Mouse (Mus musculus) liver, embryonic 11.5 days (tissue): Measurements from ENCODE around the gene Cstad. TPM values are rescaled to one million over a fixed set of nuclear protein-coding genes. Genes with fewer than 3 reads are reported as not detected.

Experiments used
- ATAC-seq: fragments of 200-750 bp; cut with Nextera tagmentation; replicated peaks from 2 replicates; pipeline ENCODE4 v1.8.0; 2017; ENCODE audit warnings: moderate number of reproducible peaks, mild to moderate bottlenecking, moderate TSS enrichment, moderate library complexity; ENCODE audit not compliant: low FRiP score
- DNase-seq: peaks from one replicate; pipeline ENCODE4 v3.0.0-alpha.2; 2017; ENCODE audit warnings: low spot score
- H3K27ac ChIP-seq: fragments of 300-500 bp; sonication (generic); 2 replicates; pipeline ENCODE4 v1.5.1; 2014; ENCODE audit warnings: mild to moderate bottlenecking, low read depth, low read length, control low read depth
- H3K27me3 ChIP-seq: fragments of 300-500 bp; sonication (generic); replicated peaks from 2 replicates; pipeline ENCODE4 v1.6.1; 2014; ENCODE audit warnings: low read length, mixed read lengths; ENCODE audit not compliant: control insufficient read depth, insufficient read depth
- H3K36me3 ChIP-seq: fragments of 300-500 bp; sonication (generic); 2 replicates; pipeline ENCODE4 v1.6.1; 2014; ENCODE audit warnings: mild to moderate bottlenecking, low read length, moderate library complexity, mixed read lengths; ENCODE audit not compliant: control insufficient read depth, insufficient read depth
- H3K4me1 ChIP-seq: fragments of 300-500 bp; sonication (generic); replicated peaks from 2 replicates; pipeline ENCODE4 v1.6.1; 2014; ENCODE audit warnings: low read length, mixed read lengths; ENCODE audit not compliant: control insufficient read depth, insufficient read depth
- H3K4me2 ChIP-seq: fragments of 300-500 bp; sonication (generic); 2 replicates; pipeline ENCODE4 v1.6.1; 2014; ENCODE audit warnings: mild to moderate bottlenecking, control low read depth, moderate library complexity
- H3K4me3 ChIP-seq: fragments of 300-500 bp; sonication (generic); 2 replicates; pipeline ENCODE4 v1.5.1; 2014; ENCODE audit warnings: low read depth, low read length, control low read depth
- H3K9ac ChIP-seq: fragments of 300-500 bp; sonication (generic); 2 replicates; pipeline ENCODE4 v1.6.1; 2014; ENCODE audit warnings: low read depth, low read length, control low read depth
- H3K9me3 ChIP-seq: fragments of 300-500 bp; sonication (generic); 2 replicates; pipeline ENCODE4 v1.6.1; 2016; ENCODE audit warnings: low read length, inconsistent platforms, mixed read lengths; ENCODE audit not compliant: control insufficient read depth
- WGBS: fragments of 180-500 bp; shearing (Covaris S2); extraction: QIAGEN DNeasy Blood & Tissue Kit; methylation state at CpG from one replicate; pipeline ENCODE4 v1.1.7; 2014; 5-methylcytosine and 5-hydroxymethylcytosine counted together
- polyA plus RNA-seq: library from polyadenylated mRNA; unstranded; fragments of >200 nt; fragmentation: Nextera tagmentation; extraction: Ambion mirVana; gene quantifications from 2 replicates; pipeline ENCODE4 v1.2.1, GENCODE M21; 2014

The Cstad gene
- polyA plus RNA-seq, 1 experiment from 2014 or later: not detected

- Histone ChIP-seq H3K9me3 (no peaks in the 10 kb centered on the region), H3K4me3 (no peak overlapping the region), H3K4me1 (peaks cover 46% of the 10 kb centered on the region), H3K27me3 (no peaks in the 10 kb centered on the region), H3K36me3 (no peaks in the 10 kb centered on the region), H3K27ac (no peak overlapping the region), H3K4me2 (no peak overlapping the region), H3K9ac (no peak overlapping the region)
- WGBS: 65% methylated on average over 5 of the region's 5 CpGs
- no peak for DNase-seq
- no peak for ATAC-seq
Observed at GRCm38 (mm10) chr2:30655746-30656145, 60.9 kb downstream of the Cstad start.

GRCm38 (mm10) chr2:30656711-30657555, 62.1 kb downstream of the Cstad start:
- H3K9me3 ChIP-seq: no peaks in the 10 kb centered on the region
- H3K4me1 ChIP-seq: peaks cover 43% of the 10 kb centered on the region
- no peak overlapping the region; the same call in 1 of the 2 replicates for H3K9ac ChIP-seq
- DNase-seq (no peak), ATAC-seq (no peak)
- peak overlapping the region; percentile 83; the same call in 1 of the 2 replicates for H3K27ac ChIP-seq
- 52% methylated on average over 13 of the region's 13 CpGs for WGBS
- H3K4me2 ChIP-seq: no peak overlapping the region
- no peak overlapping the region for H3K4me3 ChIP-seq
- no peaks in the 10 kb centered on the region for H3K27me3 ChIP-seq
- no peaks in the 10 kb centered on the region for H3K36me3 ChIP-seq

- H3K27me3 ChIP-seq: no peaks in the 10 kb centered on the region
- peak overlapping the region; percentile 70 for H3K9ac ChIP-seq
- peak overlapping the region; percentile 61 for H3K4me3 ChIP-seq
- H3K36me3 ChIP-seq: no peaks in the 10 kb centered on the region
- peaks cover 38% of the 10 kb centered on the region for H3K4me1 ChIP-seq
- peak overlapping the region; percentile 83 for H3K27ac ChIP-seq
- H3K9me3 ChIP-seq: no peaks in the 10 kb centered on the region
- 3% methylated on average over 42 of the region's 42 CpGs for WGBS
- peak overlapping the region; percentile 95 for H3K4me2 ChIP-seq
- ATAC-seq: peak; percentile 29
- peak; percentile 48 for DNase-seq
Observed at GRCm38 (mm10) chr2:30657674-30658479, 63.0 kb downstream of the Cstad start.

DNA sequence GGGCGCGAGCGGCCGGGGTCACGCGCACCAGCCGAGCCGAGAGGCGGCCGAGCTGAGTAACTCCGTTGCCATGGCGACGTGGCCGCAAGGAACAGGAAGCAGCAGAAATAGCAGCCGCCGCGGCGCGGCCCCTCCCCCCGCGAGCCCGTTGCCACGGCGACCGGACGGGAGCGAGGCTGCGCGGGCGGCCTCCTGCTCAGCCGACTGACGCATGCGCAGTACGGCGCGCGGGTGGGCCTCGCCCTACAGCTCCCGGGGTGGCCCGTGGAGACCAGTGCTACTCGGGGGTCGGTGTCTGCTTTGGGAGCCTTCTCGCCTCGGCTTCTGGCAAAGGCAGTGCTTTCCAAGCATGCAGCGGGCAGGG, 63.6 kb downstream of the Cstad start:
- Histone ChIP-seq H3K27ac (peak overlapping the region; percentile 83), H3K4me1 (peaks cover 36% of the 10 kb centered on the region), H3K9ac (peak overlapping the region; percentile 75), H3K4me2 (peak overlapping the region; percentile 95), H3K27me3 (no peaks in the 10 kb centered on the region), H3K4me3 (peak overlapping the region; percentile 61), H3K36me3 (no peaks in the 10 kb centered on the region), H3K9me3 (no peaks in the 10 kb centered on the region)
- under 1% methylated on average over 44 of the region's 45 CpGs for WGBS
- DNase-seq (peak; percentile 99), ATAC-seq (peak; percentile 87)

Other genes with a start within 250 kb of the Cstad start
- 44.0 and 48.9 TPM in 2 replicates for gene Sh3glb2, start 235.7 kb upstream of the Cstad start, polyA plus RNA-seq
- gene Miga2, start 230.8 kb upstream of the Cstad start, polyA plus RNA-seq: 19.7 and 21.2 TPM in 2 replicates
- gene Dolpp1, start 202.8 kb upstream of the Cstad start, polyA plus RNA-seq: 37.6 and 39.9 TPM in 2 replicates
- 26.1 and 38.3 TPM in 2 replicates for gene Crat, start 179.2 kb upstream of the Cstad start, polyA plus RNA-seq
- 124 and 135 TPM in 2 replicates for gene Ptpa, start 179.0 kb upstream of the Cstad start, polyA plus RNA-seq
- 1.2 TPM in 2 replicates for gene Ier5l, start 120.8 kb upstream of the Cstad start, polyA plus RNA-seq
- gene 1700001O22Rik, start 208.6 kb downstream of the Cstad start, polyA plus RNA-seq: 0.40 and 0.75 TPM in 2 replicates
- 75.9 and 85.2 TPM in 2 replicates for gene Ntmt1, start 212.8 kb downstream of the Cstad start, polyA plus RNA-seq
- 44.2 and 45.6 TPM in 2 replicates for gene Asb6, start 235.3 kb downstream of the Cstad start, polyA plus RNA-seq
- gene Prrx2, start 239.9 kb downstream of the Cstad start, polyA plus RNA-seq: 8.2 and 9.4 TPM in 2 replicates